Mouse (Mus musculus): ENCODE measurements at regions not wholly inside any gene's neighbourhood (a gene's known extent, or its start where the extent isn't known, plus 50 kb on each side); places are given as distances from the start of the nearest gene placed in this dataset.

GRCm38 (mm10) chr13:42446921-42447320 lies 145.6 kb downstream of the Edn1 start:
- TF ChIP-seq CTCF (IDR thresholded peaks at IDR 0.05; ENCODE audit: extremely low read depth, insufficient read depth, low read length): no peak
- no peak for TF ChIP-seq POLR2A (IDR thresholded peaks at IDR 0.05; ENCODE audit: extremely low read depth, insufficient read depth, low read length)

Measured in cortical plate, adult 2 months (tissue).